Comparison of ENCODE assay signal across 11 mouse cellular contexts in the genomic region with DNA sequence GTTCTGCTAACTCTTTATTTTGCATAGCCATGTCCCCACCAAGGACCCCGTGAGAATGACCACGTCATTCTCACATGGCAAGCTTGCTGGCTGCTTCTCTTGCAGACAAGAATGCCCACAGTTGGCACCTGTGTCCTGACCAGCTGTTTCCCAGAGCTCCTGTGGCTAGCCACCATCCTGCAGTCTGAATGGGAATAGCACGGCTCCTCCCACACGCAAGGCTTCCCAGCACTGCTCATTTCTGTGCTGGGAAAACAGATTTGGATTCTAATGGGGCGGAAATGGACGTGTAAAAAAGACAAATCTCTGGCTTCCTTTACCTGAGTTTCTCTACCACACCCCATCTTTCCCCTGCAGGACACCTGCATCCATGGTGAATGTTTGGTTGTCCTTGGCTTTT.
DNase-seq lines count a peak whose midpoint lies in the region; ATAC-seq lines count a peak whose summit lies in the region.
"Had no signal": no experiment of that assay in that cellular context is flagged by ENCODE, and none has a peak within 500 bp of the region (broad histone marks: within the 10 kb centered on the region; RNA-seq: fewer than 3 reads in every experiment).

No protein-coding gene starts in this region.

- H3K4me2 ChIP-seq in kidney, embryonic 16.5 days (replicated peaks; ENCODE audit: low read depth, low read length): no peak overlapping the region
- no peak overlapping the region for H3K4me2 ChIP-seq in kidney, embryonic 14.5 days (replicated peaks; ENCODE audit: low read depth, low read length)
- H3K4me2 ChIP-seq: lung, embryonic 15.5 days had no signal

- 43% methylated on average over 6 of the region's 6 CpGs for WGBS in kidney, embryonic 16.5 days
- WGBS in kidney, embryonic 14.5 days: 60% methylated on average over 6 of the region's 6 CpGs

- no peak overlapping the region for H3K4me3 ChIP-seq in kidney, embryonic 16.5 days (ENCODE audit: low read length)
- no peak overlapping the region for H3K4me3 ChIP-seq in kidney, embryonic 14.5 days (ENCODE audit: low read length)
- H3K4me3 ChIP-seq: lung, embryonic 15.5 days had no signal

- DNase-seq in kidney, postnatal 10 days: no peak
- peak; percentile 58 for DNase-seq in Muller cell, postnatal 12 days (ENCODE audit: inconsistent ontology term)
- DNase-seq in cerebellum, postnatal 10 days: peak; percentile 89 to 94
- peak; percentile 15 to 42 for DNase-seq in left cerebral cortex, postnatal 36 days (ENCODE audit: low spot score in 2 of 2)
- no peak for DNase-seq in urinary bladder, adult 18-20 months (ENCODE audit: low spot score in 2 of 2)
- DNase-seq: adrenal gland, adult 2 months; gastrocnemius, postnatal 36 days had no signal

- ATAC-seq in kidney, embryonic 16.5 days (ENCODE audit: low FRiP score, low TSS enrichment): peak; percentile 54; the same call in 1 of the 2 replicates
- no peak for ATAC-seq in kidney, embryonic 14.5 days (ENCODE audit: low FRiP score, low TSS enrichment)
- no peak for ATAC-seq in erythroblast, adult 5-6 weeks (replicated peaks; ENCODE audit: low FRiP score, poor library complexity, severe bottlenecking)

- H3K27me3 ChIP-seq in kidney, embryonic 16.5 days (ENCODE audit: insufficient read depth, low read length): no peaks in the 10 kb centered on the region
- H3K27me3 ChIP-seq in kidney, embryonic 14.5 days (ENCODE audit: control insufficient read depth, insufficient read depth, low read length): no peaks in the 10 kb centered on the region
- H3K27me3 ChIP-seq: lung, embryonic 15.5 days had no signal

- intact Hi-C loops in left cerebral cortex, postnatal 36 days (cut with DNase I): no loop called here

- H3K4me1 ChIP-seq in kidney, embryonic 16.5 days (ENCODE audit: insufficient read depth, low read length): no peaks in the 10 kb centered on the region
- H3K4me1 ChIP-seq in kidney, embryonic 14.5 days (ENCODE audit: control insufficient read depth, insufficient read depth, low read length): no peaks in the 10 kb centered on the region
- H3K4me1 ChIP-seq: lung, embryonic 15.5 days had no signal

- H3K27ac ChIP-seq in kidney, embryonic 16.5 days (ENCODE audit: low read length): no peak overlapping the region
- H3K27ac ChIP-seq in kidney, embryonic 14.5 days (ENCODE audit: low read depth, low read length): no peak overlapping the region
- H3K27ac ChIP-seq: lung, embryonic 15.5 days had no signal

- no peaks in the 10 kb centered on the region for H3K9me3 ChIP-seq in kidney, embryonic 16.5 days (ENCODE audit: low read length)
- H3K9me3 ChIP-seq in kidney, embryonic 14.5 days (ENCODE audit: control insufficient read depth, low read length): no peaks in the 10 kb centered on the region
- H3K9me3 ChIP-seq: lung, embryonic 15.5 days had no signal

- no peak overlapping the region for H3K9ac ChIP-seq in kidney, embryonic 16.5 days (replicated peaks; ENCODE audit: low read length)
- no peak overlapping the region for H3K9ac ChIP-seq in kidney, embryonic 14.5 days (ENCODE audit: low read depth, low read length)
- H3K9ac ChIP-seq: lung, embryonic 15.5 days had no signal

- H3K36me3 ChIP-seq in kidney, embryonic 16.5 days (ENCODE audit: insufficient read depth, low read length): no peaks in the 10 kb centered on the region
- no peaks in the 10 kb centered on the region for H3K36me3 ChIP-seq in kidney, embryonic 14.5 days (ENCODE audit: control insufficient read depth, insufficient read depth, low read length)
- H3K36me3 ChIP-seq: lung, embryonic 15.5 days had no signal

Comparison
In these comparisons a context has a peak if more than half of its experiments do, and no peak if none do; other contexts are left out.
1. DNase-seq: peak in Muller cell, postnatal 12 days (single experiment), cerebellum, postnatal 10 days (2 of 2) and left cerebral cortex, postnatal 36 days (2 of 2); none in kidney, postnatal 10 days (single experiment) and urinary bladder, adult 18-20 months (0 of 2).